Mouse (Mus musculus) retina, postnatal 1 day (tissue): ENCODE measurements around the gene Hephl1.

ENCODE experiments used
- DNase-seq: peaks from one replicate; pipeline ENCODE4 v3.0.0-alpha.2; 2012

The Hephl1 gene

GRCm38 (mm10) chr9:15045740-15046139 lies 66.2 kb downstream of the Hephl1 start:
- no peak for DNase-seq

GRCm38 (mm10) chr9:15045084-15045669 lies 66.7 kb downstream of the Hephl1 start, which contains the start of gene Panx1:
Gene Panx1, minus strand, starts transcription at chr9:15045478.
- DNase-seq, result peak; percentile 88

GRCm38 (mm10) chr9:15044391-15045083 lies 67.4 kb downstream of the Hephl1 start:
- peak; percentile 61 for DNase-seq

GRCm38 (mm10) chr9:15041556-15041955 lies 70.4 kb downstream of the Hephl1 start:
- no peak for DNase-seq

GRCm38 (mm10) chr9:15039848-15040247 lies 72.1 kb downstream of the Hephl1 start:
- DNase-seq, result no peak

DNA sequence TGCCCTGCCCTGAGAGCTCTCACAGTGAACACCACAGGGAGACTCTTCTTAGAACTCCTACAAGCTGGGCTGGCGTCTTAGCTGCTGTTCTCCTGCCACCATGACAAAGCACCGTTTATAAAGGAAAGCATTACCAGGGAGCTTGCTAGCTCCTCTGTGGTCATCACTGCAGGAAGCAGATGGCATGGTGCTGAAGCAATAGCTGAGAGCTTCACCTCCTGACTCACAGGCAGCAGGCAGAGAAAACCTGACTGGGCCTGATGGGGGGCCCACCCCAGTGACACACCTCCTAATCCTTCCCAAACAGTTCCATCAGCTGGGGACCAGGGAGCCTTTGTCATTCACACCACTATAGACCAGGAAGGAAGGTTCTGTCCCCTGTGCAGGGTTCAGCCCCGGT lies 74.2 kb downstream of the Hephl1 start:
- no peak for DNase-seq

GRCm38 (mm10) chr9:15037237-15037636 lies 74.7 kb downstream of the Hephl1 start:
- no peak for DNase-seq

GRCm38 (mm10) chr9:15036807-15037206 lies 75.1 kb downstream of the Hephl1 start:
- DNase-seq, result peak; percentile 62

DNA sequence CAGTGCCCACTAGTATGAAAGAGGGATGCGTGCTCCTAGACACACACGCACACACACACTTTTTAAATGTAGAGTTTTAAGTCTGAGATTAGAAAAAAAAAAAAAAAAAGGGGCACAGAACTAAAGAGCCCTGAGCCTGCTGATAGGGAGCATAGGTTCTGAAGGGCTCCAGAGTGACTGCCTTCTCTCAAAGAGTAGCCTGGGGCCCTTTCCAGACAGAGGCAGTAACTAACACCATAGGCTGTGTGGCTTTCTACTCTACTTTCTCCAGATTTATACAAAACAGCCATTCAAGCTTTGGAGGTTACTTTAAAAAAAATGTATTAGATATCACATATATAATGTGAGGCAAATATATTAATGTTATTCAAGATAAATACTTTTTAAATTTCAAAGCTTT lies 75.5 kb downstream of the Hephl1 start:
- no peak for DNase-seq

DNA sequence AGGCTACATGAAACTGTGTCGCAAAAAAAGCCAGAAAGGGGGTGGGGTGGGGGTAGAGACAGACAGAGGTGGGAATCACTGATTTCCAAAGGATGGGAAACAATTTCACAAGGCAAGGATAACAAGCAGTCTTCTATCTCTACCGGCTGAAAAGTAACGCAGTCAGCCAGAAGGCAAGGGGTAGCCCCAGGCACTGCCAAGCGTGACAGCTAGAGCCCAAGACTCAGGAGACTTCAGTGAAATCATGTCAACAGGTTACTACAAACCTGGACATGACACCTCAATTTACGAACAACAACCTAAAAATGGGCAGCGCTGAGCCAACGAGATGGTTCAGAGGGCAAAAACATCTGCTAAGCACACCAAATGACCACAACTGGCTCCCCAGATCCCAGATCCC lies 75.9 kb downstream of the Hephl1 start:
- no peak for DNase-seq

DNA sequence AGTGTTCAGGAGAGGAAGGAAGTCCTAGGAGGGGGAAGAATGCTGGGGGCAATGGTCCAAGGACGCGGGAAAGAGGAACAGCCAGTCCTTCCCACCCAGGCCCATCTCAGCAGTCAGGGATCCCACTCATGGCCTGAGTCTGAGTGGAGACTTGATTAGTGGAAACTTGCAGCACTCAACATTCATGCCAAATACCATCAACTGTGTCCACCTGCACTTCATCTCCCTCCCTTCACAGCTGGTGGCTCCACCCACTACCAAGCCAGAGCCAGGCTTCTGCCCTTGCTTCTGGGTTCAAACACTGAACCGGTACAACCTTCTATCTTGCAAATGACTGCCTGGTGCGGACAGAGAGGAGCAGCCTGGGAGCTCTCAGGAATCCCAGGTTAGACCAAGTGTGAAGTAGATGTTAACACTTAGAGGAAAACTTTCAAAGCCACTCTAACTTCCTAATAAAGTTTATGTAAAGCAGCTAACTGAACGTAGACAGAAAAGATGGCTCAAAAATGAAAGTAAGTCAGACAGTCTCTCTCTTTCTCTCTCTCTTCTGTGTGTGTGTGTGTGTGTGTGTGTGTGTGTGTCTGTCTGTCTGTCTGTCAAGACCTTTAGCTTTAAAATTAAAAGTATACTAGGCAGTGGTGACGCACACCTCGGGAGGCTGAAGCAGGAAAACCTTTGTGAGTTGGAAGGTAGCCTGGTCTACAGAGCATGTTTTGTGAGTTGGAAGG lies 77.2 kb downstream of the Hephl1 start:
- no peak for DNase-seq

DNA sequence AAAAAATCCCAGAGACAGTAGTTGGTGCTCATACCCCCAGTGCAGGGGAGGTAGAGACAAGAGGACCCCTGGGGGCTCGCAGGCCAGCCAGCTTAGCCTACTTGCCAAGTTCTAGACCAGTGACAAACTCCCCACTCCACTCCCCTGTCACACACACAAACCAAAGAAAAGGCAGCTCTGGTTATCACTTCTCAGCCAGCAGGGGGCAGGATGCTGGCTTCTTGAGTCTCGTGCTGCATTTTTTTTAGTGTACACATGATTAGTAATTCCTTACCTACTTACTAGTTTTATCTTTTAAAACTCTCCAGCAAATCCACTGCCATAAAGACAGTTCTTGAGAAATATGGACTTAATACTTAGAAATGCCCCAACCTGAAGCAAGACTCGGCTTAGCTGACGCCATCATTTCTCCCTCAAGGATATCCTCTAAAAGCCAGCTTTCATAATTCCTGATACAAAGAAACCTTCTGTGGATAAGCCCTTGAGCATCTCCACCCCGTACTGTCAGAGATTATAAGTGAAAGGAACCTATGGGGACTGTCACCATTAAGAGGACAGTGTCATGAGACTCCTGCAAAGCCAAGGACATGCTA lies 78.2 kb downstream of the Hephl1 start:
- DNase-seq, result peak; percentile 59

DNA sequence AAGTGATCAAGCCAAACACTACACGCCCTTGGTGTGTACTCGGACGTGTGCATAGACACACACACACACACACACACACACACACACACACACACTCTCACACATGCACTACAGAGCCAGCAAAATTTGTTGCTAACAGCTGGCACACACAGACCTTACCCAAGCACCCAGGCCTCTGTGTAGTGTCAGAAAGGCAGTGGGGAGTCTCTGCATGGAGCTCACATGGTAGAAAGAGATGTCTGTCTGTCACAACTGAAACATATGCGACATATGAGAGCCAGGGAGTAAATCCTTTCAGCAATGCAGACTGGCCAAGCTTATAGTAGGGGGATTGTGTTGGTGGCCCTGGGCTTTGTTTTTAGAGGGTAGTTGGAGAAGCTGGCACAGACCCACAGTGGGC lies 79.1 kb downstream of the Hephl1 start:
- no peak for DNase-seq

- DNase-seq, result no peak
Observed at GRCm38 (mm10) chr9:15030771-15031170, 81.1 kb downstream of the Hephl1 start.

DNA sequence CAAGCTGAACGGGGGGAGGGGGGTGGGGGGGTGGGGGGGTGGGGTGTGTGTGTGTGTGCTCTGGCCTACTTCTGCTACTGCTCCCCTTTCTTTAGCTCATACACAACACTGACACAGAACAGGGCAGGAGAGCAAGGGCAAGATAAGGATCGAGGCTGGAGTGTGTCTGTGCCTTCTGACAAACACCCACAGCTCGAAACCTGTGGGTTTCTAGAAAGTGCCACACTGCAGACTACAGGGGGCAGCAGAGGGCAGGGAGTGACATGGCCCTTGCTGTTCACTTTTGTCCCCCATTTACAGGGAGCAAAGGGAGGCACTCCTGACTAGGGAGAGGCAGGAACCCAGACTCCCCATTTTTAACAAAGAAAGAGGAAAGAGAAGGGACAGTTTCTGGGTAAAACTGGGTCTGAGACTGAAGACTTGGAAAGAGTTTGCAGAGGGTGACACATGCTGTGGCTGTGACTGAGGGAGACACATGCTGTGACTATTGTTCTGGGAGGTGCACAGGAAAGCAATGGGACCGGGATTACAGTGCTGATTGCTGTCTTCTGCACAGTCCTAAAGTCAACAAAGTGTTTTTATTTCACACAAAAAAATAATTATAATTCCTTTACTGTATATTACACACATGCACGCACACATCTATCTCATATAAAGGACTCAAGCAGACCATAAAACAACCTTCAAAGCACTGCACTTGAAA lies 82.7 kb downstream of the Hephl1 start:
- peak; percentile 74 for DNase-seq

DNA sequence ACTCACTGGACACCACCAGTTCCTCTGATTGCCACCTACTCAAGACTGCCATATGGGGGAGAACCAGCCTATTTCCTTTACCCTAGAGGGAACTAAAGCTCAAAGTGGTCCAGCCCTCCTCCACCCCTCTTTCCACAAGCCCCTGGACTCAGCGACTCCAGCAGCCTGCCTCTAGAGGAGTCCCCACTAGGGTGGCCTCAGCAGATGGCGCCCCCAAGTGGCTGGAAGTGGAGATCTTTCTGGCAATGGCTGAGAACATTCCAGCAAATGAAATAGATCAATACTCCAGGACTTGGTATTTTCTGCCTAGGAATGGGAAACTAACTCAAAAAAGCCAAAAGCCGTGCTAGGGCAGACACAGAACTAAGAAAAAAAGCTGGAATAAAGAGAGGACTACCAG lies 84.2 kb downstream of the Hephl1 start:
- no peak for DNase-seq

DNA sequence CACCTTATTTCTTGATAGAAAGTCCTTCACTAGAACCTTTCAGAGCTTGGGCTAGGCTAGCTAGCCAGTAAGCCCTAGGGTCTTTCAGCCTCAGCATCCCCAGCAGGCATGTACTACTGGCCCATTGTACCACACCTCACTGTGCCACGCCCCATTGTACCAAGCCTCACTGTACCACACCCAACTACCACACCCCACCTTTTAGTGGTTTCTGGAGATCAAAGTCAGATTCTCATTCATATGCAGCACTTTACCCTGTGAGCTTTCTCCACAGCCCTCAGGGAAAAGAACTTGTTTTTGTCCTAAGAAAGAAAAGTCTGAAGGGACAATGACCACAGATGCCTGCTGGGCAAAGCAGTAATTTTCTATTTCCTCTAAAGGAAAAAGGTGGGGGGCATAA lies 88.9 kb downstream of the Hephl1 start:
- no peak for DNase-seq

GRCm38 (mm10) chr9:15021156-15021555 lies 90.8 kb downstream of the Hephl1 start:
- DNase-seq, result no peak

- no peak for DNase-seq
Observed at GRCm38 (mm10) chr9:15020561-15021080, 91.3 kb downstream of the Hephl1 start.

DNA sequence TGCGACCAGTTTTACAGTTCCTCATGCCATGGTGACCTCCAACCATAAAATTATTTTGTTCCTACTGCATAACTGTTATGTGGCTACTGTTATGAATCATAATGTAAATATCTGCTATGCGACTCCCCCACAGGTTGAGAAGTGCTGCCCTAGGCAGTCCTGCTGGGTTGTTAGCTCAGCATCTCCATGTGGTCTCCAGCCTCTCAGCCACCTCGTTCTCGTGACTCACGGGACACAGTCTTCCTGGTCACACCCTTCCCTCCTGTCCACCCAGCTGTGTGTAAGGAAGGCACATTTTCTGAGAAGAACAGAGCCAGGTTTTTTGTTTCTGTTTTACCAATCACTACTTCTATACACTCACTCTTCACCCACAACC lies 93.2 kb downstream of the Hephl1 start:
- no peak for DNase-seq

- no peak for DNase-seq
Observed at GRCm38 (mm10) chr9:15017791-15018755, 93.8 kb downstream of the Hephl1 start.
